Mouse (Mus musculus): Measurements from ENCODE around the gene Stk11ip. TPM values are rescaled to one million over a fixed set of nuclear protein-coding genes. Genes with fewer than 3 reads are reported as not detected.

The Stk11ip gene
- polyA plus RNA-seq, 1 experiment from 2014 or later: 20.8 TPM

- Histone ChIP-seq H3K36me3 (peaks cover 16% of the 10 kb centered on the region; the same call in 1 of the 2 replicates), H3K27ac (no peak overlapping the region), H3K4me2 (no peak overlapping the region), H3K4me1 (peaks cover 15% of the 10 kb centered on the region), H3K4me3 (no peak overlapping the region), H3K9me3 (no peaks in the 10 kb centered on the region), H3K9ac (no peak overlapping the region), H3K27me3 (no peaks in the 10 kb centered on the region)
- 88% methylated on average over 7 of the region's 7 CpGs for WGBS
- no peak for ATAC-seq (ENCODE audit: borderline replicate concordance, extremely low read depth, low FRiP score, low TSS enrichment)
Measured at GRCm38 (mm10) chr1:75524679-75525078, 3.4 kb downstream of the Stk11ip start.

GRCm38 (mm10) chr1:75530546-75530945 is 9.2 kb downstream of the Stk11ip start:
- Histone ChIP-seq H3K9ac (no peak overlapping the region), H3K4me1 (no peaks in the 10 kb centered on the region), H3K9me3 (no peaks in the 10 kb centered on the region), H3K4me2 (no peak overlapping the region), H3K27me3 (no peaks in the 10 kb centered on the region), H3K36me3 (peaks cover 38% of the 10 kb centered on the region; the same call in 1 of the 2 replicates), H3K27ac (no peak overlapping the region), H3K4me3 (no peak overlapping the region)
- 69% methylated on average over 4 of the region's 4 CpGs for WGBS
- ATAC-seq (ENCODE audit: borderline replicate concordance, extremely low read depth, low FRiP score, low TSS enrichment): no peak

- Histone ChIP-seq H3K4me3 (no peak overlapping the region), H3K36me3 (peaks cover 38% of the 10 kb centered on the region; the same call in 1 of the 2 replicates), H3K27me3 (no peaks in the 10 kb centered on the region), H3K9me3 (no peaks in the 10 kb centered on the region), H3K4me1 (no peaks in the 10 kb centered on the region), H3K4me2 (no peak overlapping the region), H3K27ac (no peak overlapping the region), H3K9ac (no peak overlapping the region)
- WGBS: 84% methylated on average over 19 of the region's 19 CpGs
- ATAC-seq (ENCODE audit: borderline replicate concordance, extremely low read depth, low FRiP score, low TSS enrichment): no peak
Measured at GRCm38 (mm10) chr1:75532280-75533172, 11.2 kb downstream of the Stk11ip start.

- Histone ChIP-seq H3K9ac (no peak overlapping the region), H3K27ac (no peak overlapping the region), H3K4me3 (no peak overlapping the region), H3K27me3 (no peaks in the 10 kb centered on the region), H3K4me1 (no peaks in the 10 kb centered on the region), H3K9me3 (no peaks in the 10 kb centered on the region), H3K36me3 (peaks cover 32% of the 10 kb centered on the region; the same call in 1 of the 2 replicates), H3K4me2 (no peak overlapping the region)
- WGBS: 84% methylated on average over 19 of the region's 19 CpGs
- no peak for ATAC-seq (ENCODE audit: borderline replicate concordance, extremely low read depth, low FRiP score, low TSS enrichment)
Measured at GRCm38 (mm10) chr1:75533325-75534252, 12.3 kb downstream of the Stk11ip start.

- no peak overlapping the region for H3K4me2 ChIP-seq
- ATAC-seq (ENCODE audit: borderline replicate concordance, extremely low read depth, low FRiP score, low TSS enrichment): no peak
- WGBS: 68% methylated on average over 2 of the region's 2 CpGs
- no peak overlapping the region for H3K4me3 ChIP-seq
- no peaks in the 10 kb centered on the region for H3K9me3 ChIP-seq
- no peak overlapping the region for H3K27ac ChIP-seq
- H3K27me3 ChIP-seq: no peaks in the 10 kb centered on the region
- H3K36me3 ChIP-seq: peaks cover 23% of the 10 kb centered on the region; the same call in 1 of the 2 replicates
- H3K4me1 ChIP-seq: no peaks in the 10 kb centered on the region
- H3K9ac ChIP-seq: no peak overlapping the region
Measured at GRCm38 (mm10) chr1:75537587-75537986, 16.3 kb downstream of the Stk11ip start.

GRCm38 (mm10) chr1:75538597-75539190 is 17.4 kb downstream of the Stk11ip start:
- Histone ChIP-seq H3K4me1 (no peaks in the 10 kb centered on the region), H3K4me2 (no peak overlapping the region), H3K27me3 (no peaks in the 10 kb centered on the region), H3K9ac (no peak overlapping the region), H3K36me3 (peaks cover 16% of the 10 kb centered on the region; the same call in 1 of the 2 replicates), H3K27ac (no peak overlapping the region), H3K4me3 (no peak overlapping the region), H3K9me3 (no peaks in the 10 kb centered on the region)
- whole genome bisulfite sequencing: 72% methylated on average over 9 of the region's 9 CpGs
- ATAC-seq (ENCODE audit: borderline replicate concordance, extremely low read depth, low FRiP score, low TSS enrichment): no peak

- H3K36me3 ChIP-seq: no peaks in the 10 kb centered on the region
- H3K4me3 ChIP-seq: no peak overlapping the region
- H3K9ac ChIP-seq: no peak overlapping the region
- no peak for ATAC-seq (ENCODE audit: borderline replicate concordance, extremely low read depth, low FRiP score, low TSS enrichment)
- H3K4me2 ChIP-seq: no peak overlapping the region
- WGBS: 89% methylated on average over 7 of the region's 7 CpGs
- no peaks in the 10 kb centered on the region for H3K9me3 ChIP-seq
- H3K4me1 ChIP-seq: peaks cover 4% of the 10 kb centered on the region
- no peaks in the 10 kb centered on the region for H3K27me3 ChIP-seq
- H3K27ac ChIP-seq: no peak overlapping the region
Measured at GRCm38 (mm10) chr1:75541496-75541895, 20.2 kb downstream of the Stk11ip start.

- H3K27ac ChIP-seq: no peak overlapping the region
- H3K9ac ChIP-seq: no peak overlapping the region
- no peak overlapping the region for H3K4me3 ChIP-seq
- peaks cover 5% of the 10 kb centered on the region; the same call in 1 of the 2 replicates for H3K27me3 ChIP-seq
- no peaks in the 10 kb centered on the region for H3K9me3 ChIP-seq
- WGBS: 77% methylated on average over 6 of the region's 6 CpGs
- no peak overlapping the region for H3K4me2 ChIP-seq
- no peaks in the 10 kb centered on the region for H3K36me3 ChIP-seq
- H3K4me1 ChIP-seq: peaks cover 11% of the 10 kb centered on the region
- no peak for ATAC-seq (ENCODE audit: borderline replicate concordance, extremely low read depth, low FRiP score, low TSS enrichment)
Measured at GRCm38 (mm10) chr1:75544351-75544750, 23.0 kb downstream of the Stk11ip start.

GRCm38 (mm10) chr1:75545965-75546956 is 24.9 kb downstream of the Stk11ip start, which contains the start of gene Slc4a3:
Slc4a3 (plus strand) TSS chr1:75546266.
- WGBS: 2% methylated on average over 54 of the region's 64 CpGs

GRCm38 (mm10) chr1:75547351-75547750 is 26.0 kb downstream of the Stk11ip start:
- peaks cover 5% of the 10 kb centered on the region; the same call in 1 of the 2 replicates for H3K27me3 ChIP-seq
- no peak overlapping the region for H3K27ac ChIP-seq
- peak overlapping the region; percentile 73; the same call in 1 of the 2 replicates for H3K4me3 ChIP-seq
- H3K36me3 ChIP-seq: peaks cover 5% of the 10 kb centered on the region; the same call in 1 of the 2 replicates
- no peak for ATAC-seq (ENCODE audit: borderline replicate concordance, extremely low read depth, low FRiP score, low TSS enrichment)
- H3K9ac ChIP-seq: no peak overlapping the region
- H3K9me3 ChIP-seq: no peaks in the 10 kb centered on the region
- peak overlapping the region; percentile 83; the same call in 1 of the 2 replicates for H3K4me2 ChIP-seq
- H3K4me1 ChIP-seq: peaks cover 11% of the 10 kb centered on the region
- 92% methylated on average over 13 of the region's 13 CpGs for WGBS

More at GRCm38 (mm10) chr1:75545965-75546956, 24.9 kb downstream of the Stk11ip start, which contains the start of gene Slc4a3:
- peak; percentile 82 for ATAC-seq (ENCODE audit: borderline replicate concordance, extremely low read depth, low FRiP score, low TSS enrichment)
- Histone ChIP-seq H3K9ac (peak within 1 kb of the TSS; percentile 78), H3K27me3 (peaks cover 5% of the 10 kb centered on the region; the same call in 1 of the 2 replicates), H3K27ac (peak within 1 kb of the TSS; percentile 65), H3K4me1 (peaks cover 11% of the 10 kb centered on the region), H3K9me3 (no peaks in the 10 kb centered on the region), H3K4me3 (peak within 1 kb of the TSS; percentile 73), H3K4me2 (peak within 1 kb of the TSS; percentile 83), H3K36me3 (no peaks in the 10 kb centered on the region)
